ENCODE assay signal across 10 mouse cellular contexts in the genomic region with DNA sequence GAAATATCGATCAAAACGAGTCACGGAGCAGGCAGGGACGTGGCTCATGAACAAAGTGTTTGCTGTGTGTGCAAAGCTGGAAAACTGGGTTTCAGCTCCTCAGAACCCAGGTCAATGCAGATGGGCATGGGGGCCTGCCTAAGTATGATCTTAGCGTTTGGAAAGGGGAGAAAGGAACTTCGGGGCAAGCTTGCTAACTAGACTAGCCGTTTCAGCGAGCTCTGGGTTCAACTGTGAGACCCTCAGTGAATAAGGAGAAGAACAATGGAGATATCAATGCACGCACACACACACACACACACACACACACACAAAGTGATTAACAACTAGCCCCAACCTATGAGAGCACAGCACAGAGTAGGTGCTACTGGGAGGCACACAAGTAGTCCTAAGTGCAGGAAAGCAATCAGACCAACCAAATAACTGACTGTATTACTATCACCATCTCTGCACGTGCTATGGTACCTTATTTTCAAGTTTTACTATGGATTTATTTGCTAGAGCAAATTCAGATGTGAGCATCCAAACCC.
DNase-seq lines count a peak whose midpoint lies in the region; ATAC-seq and TF ChIP-seq lines count a peak whose summit lies in the region.
"Had no signal": no experiment of that assay in that cellular context is flagged by ENCODE, and none has a peak within 500 bp of the region (broad histone marks: within the 10 kb centered on the region; RNA-seq: fewer than 3 reads in every experiment).

No protein-coding gene starts in this region.

- H3K9ac ChIP-seq in heart, embryonic 12.5 days: no peak overlapping the region
- H3K9ac ChIP-seq in hindbrain, embryonic 15.5 days: no peak overlapping the region

- H3K36me3 ChIP-seq in heart, embryonic 12.5 days: no peaks in the 10 kb centered on the region
- no peaks in the 10 kb centered on the region for H3K36me3 ChIP-seq in embryonic facial prominence, embryonic 10.5 days (replicated peaks)
- no peaks in the 10 kb centered on the region for H3K36me3 ChIP-seq in hindbrain, embryonic 15.5 days
- H3K36me3 ChIP-seq in myocyte (ENCODE audit: control insufficient read depth, insufficient read depth): no peaks in the 10 kb centered on the region

- H3K27ac ChIP-seq in heart, embryonic 12.5 days (ENCODE audit: poor library complexity, severe bottlenecking): no peak overlapping the region
- peak overlapping the region; percentile 86 for H3K27ac ChIP-seq in embryonic facial prominence, embryonic 10.5 days (replicated peaks)
- H3K27ac ChIP-seq in hindbrain, embryonic 15.5 days (replicated peaks): no peak overlapping the region

- intact Hi-C loops in left cerebral cortex, postnatal 25 days (cut with DNase I): no loop called here

- no peak for ATAC-seq in heart, embryonic 12.5 days (ENCODE audit: insufficient number of reproducible peaks, low FRiP score)
- ATAC-seq in hindbrain, embryonic 15.5 days (ENCODE audit: low FRiP score, low read depth): no peak
- ATAC-seq: CD4-positive, CD25-positive, alpha-beta regulatory T cell, adult 4 months had no signal

- TF ChIP-seq POLR2A in myocyte (IDR thresholded peaks at IDR 0.05; ENCODE audit: insufficient read length, low read depth): no peak

- no peak overlapping the region for H3ac ChIP-seq in myocyte (ENCODE audit: control insufficient read depth, insufficient read length)

- no peaks in the 10 kb centered on the region for H3K79me2 ChIP-seq in myocyte (ENCODE audit: control insufficient read depth, insufficient read depth)

- H3K9me3 ChIP-seq in heart, embryonic 12.5 days (replicated peaks): no peaks in the 10 kb centered on the region
- no peaks in the 10 kb centered on the region for H3K9me3 ChIP-seq in embryonic facial prominence, embryonic 10.5 days
- no peaks in the 10 kb centered on the region for H3K9me3 ChIP-seq in hindbrain, embryonic 15.5 days

- no peak for DNase-seq in heart, adult 18-20 months
- peak; percentile 18 for DNase-seq in embryonic facial prominence, embryonic 10.5 days (ENCODE audit: low spot score)
- no peak for DNase-seq in left cerebral cortex, postnatal 25 days (ENCODE audit: low spot score in 2 of 2)
- no peak for DNase-seq in B cell, adult 2 months
- no peak for DNase-seq in adrenal gland, adult 18-20 months (ENCODE audit: low spot score in 2 of 2)
- DNase-seq: cerebellum, postnatal 10 days had no signal

- no peaks in the 10 kb centered on the region for H3K27me3 ChIP-seq in heart, embryonic 12.5 days (replicated peaks)
- H3K27me3 ChIP-seq in embryonic facial prominence, embryonic 10.5 days (replicated peaks; ENCODE audit: low read depth, poor library complexity, severe bottlenecking): no peaks in the 10 kb centered on the region
- no peaks in the 10 kb centered on the region for H3K27me3 ChIP-seq in hindbrain, embryonic 15.5 days
- H3K27me3 ChIP-seq in myocyte (ENCODE audit: control insufficient read depth, insufficient read depth, insufficient read length): no peaks in the 10 kb centered on the region

- H3K4me2 ChIP-seq in heart, embryonic 12.5 days: peak overlapping the region; percentile 53; the same call in 1 of the 2 replicates
- peak overlapping the region; percentile 39; the same call in 1 of the 2 replicates for H3K4me2 ChIP-seq in hindbrain, embryonic 15.5 days
- peak overlapping the region; percentile 27 for H3K4me2 ChIP-seq in myocyte (ENCODE audit: low read depth)

- H3K4me1 ChIP-seq in heart, embryonic 12.5 days (replicated peaks): peaks cover 25% of the 10 kb centered on the region
- H3K4me1 ChIP-seq in embryonic facial prominence, embryonic 10.5 days: peaks cover 43% of the 10 kb centered on the region
- peaks cover 18% of the 10 kb centered on the region for H3K4me1 ChIP-seq in hindbrain, embryonic 15.5 days (replicated peaks)

- no peak overlapping the region for H3K4me3 ChIP-seq in heart, embryonic 12.5 days
- peak overlapping the region; percentile 25; the same call in 1 of the 2 replicates for H3K4me3 ChIP-seq in embryonic facial prominence, embryonic 10.5 days
- H3K4me3 ChIP-seq in hindbrain, embryonic 15.5 days: no peak overlapping the region
- H3K4me3 ChIP-seq in myocyte: no peak overlapping the region

- 45% methylated on average over 10 of the region's 10 CpGs for WGBS in heart, embryonic 12.5 days
- 28% methylated on average over 10 of the region's 10 CpGs for WGBS in embryonic facial prominence, embryonic 10.5 days
- 17% methylated on average over 10 of the region's 10 CpGs for WGBS in hindbrain, embryonic 15.5 days

TF ChIP-seq in myocyte, 11 proteins besides CTCF, POLR2A, EP300 and RAD21:
- no peak for TF ChIP-seq MYOG (IDR thresholded peaks at IDR 0.05; ENCODE audit: control insufficient read depth in 1 of 3, insufficient read depth in 1 of 3, insufficient read length in 2 of 3, low read depth in 2 of 3)
- TF ChIP-seq REST (IDR thresholded peaks at IDR 0.05; ENCODE audit: insufficient read depth, insufficient read length): no peak
- no peak for TF ChIP-seq MAX (IDR thresholded peaks at IDR 0.05; ENCODE audit: low read depth)
- no peak for TF ChIP-seq POLR2AphosphoS2 (IDR thresholded peaks at IDR 0.05; ENCODE audit: insufficient read length, low read depth)
- TF ChIP-seq USF1 (IDR thresholded peaks at IDR 0.05; ENCODE audit: low read depth): no peak
- TF ChIP-seq CEBPB (IDR thresholded peaks at IDR 0.05; ENCODE audit: insufficient read depth, poor library complexity, severe bottlenecking): no peak
- TF ChIP-seq TCF3 (IDR thresholded peaks at IDR 0.05; ENCODE audit: insufficient read length, low read depth): no peak
- no peak for TF ChIP-seq SRF (IDR thresholded peaks at IDR 0.05; ENCODE audit: control insufficient read depth, insufficient read length, low read depth)
- no peak for TF ChIP-seq MYOD1 (IDR thresholded peaks at IDR 0.05; ENCODE audit: control insufficient read depth in 1 of 3, insufficient read length in 2 of 3, low read depth in 2 of 3)
- no peak for TF ChIP-seq TCF12 (IDR thresholded peaks at IDR 0.05; ENCODE audit: insufficient read depth, poor library complexity, severe bottlenecking)
- TF ChIP-seq E2F4 (IDR thresholded peaks at IDR 0.05; ENCODE audit: insufficient read depth): no peak
TF ChIP-seq in myocyte: peak in this region for 0.
